Mouse (Mus musculus) lung, postnatal 0 days (tissue): ENCODE results near the gene Tspan12.

Source experiments
- CTCF ChIP-seq: IDR thresholded peaks from 2 replicates; pipeline ENCODE4 v1.5.1; 2016; ENCODE audit warnings: antibody characterized with exemption, mild to moderate bottlenecking
- EP300 ChIP-seq: IDR thresholded peaks from 2 replicates; pipeline ENCODE4 v1.6.1; 2016; ENCODE audit warnings: antibody characterized with exemption, mild to moderate bottlenecking, control low read depth

DNA sequence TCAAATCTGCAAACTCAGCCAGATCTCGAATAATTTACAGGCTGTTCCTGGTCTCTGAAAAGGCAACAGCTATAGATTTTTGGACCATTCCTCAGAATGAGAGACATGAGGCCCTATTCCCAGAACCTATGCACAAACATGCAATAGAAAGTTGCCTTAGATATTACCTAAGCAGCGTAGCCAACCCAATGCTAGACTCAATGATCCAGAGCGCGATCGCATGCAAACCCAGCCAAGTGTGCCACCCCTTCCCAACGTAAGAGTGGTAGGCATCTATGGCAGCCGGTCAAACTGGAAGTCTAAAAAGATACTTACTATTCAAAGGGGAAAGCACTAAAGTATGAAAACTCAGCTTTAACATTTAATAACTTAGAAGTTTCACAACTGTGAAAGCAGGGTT, 28.6 kb downstream of the Tspan12 start:
- no peak for TF ChIP-seq CTCF
- no peak for TF ChIP-seq EP300
